Mouse (Mus musculus) stomach, embryonic 14.5 days (tissue): ENCODE measurements at regions not wholly inside any gene's neighbourhood (a gene's known extent, or its start where the extent isn't known, plus 50 kb on each side); places are given as distances from the start of the nearest gene placed in this dataset.
A peak's percentile ranks its signal among the peaks of the same experiment; 100 is the strongest.

Source experiments
- ATAC-seq: fragments of 200-750 bp; cut with Nextera tagmentation; 2 replicates; pipeline ENCODE4 v1.8.0; 2017; ENCODE audit warnings: low read depth, moderate TSS enrichment; ENCODE audit not compliant: insufficient number of reproducible peaks, insufficient read depth, low FRiP score
- H3K27ac ChIP-seq: fragments of 300-500 bp; sonication (generic); 2 replicates; pipeline ENCODE4 v1.5.1; 2014; ENCODE audit warnings: mild to moderate bottlenecking, low read length, moderate library complexity, mixed read lengths
- H3K27me3 ChIP-seq: fragments of 300-500 bp; sonication (generic); 2 replicates; pipeline ENCODE4 v1.6.1; 2014; ENCODE audit warnings: low read length, control low read depth, mixed read lengths; ENCODE audit not compliant: control insufficient read depth, insufficient read depth
- H3K36me3 ChIP-seq: fragments of 300-500 bp; sonication (generic); 2 replicates; pipeline ENCODE4 v1.6.1; 2014; ENCODE audit warnings: mild to moderate bottlenecking, control low read depth, low read length, moderate library complexity, mixed read lengths; ENCODE audit not compliant: control insufficient read depth, insufficient read depth
- H3K4me1 ChIP-seq: fragments of 300-500 bp; sonication (generic); 2 replicates; pipeline ENCODE4 v1.6.1; 2014; ENCODE audit warnings: low read length, control low read depth, mixed read lengths; ENCODE audit not compliant: control insufficient read depth, insufficient read depth
- H3K4me2 ChIP-seq: fragments of 300-500 bp; sonication (generic); replicated peaks from 2 replicates; pipeline ENCODE4 v1.6.1; 2014; ENCODE audit warnings: low read depth, low read length, control low read depth
- H3K4me3 ChIP-seq: fragments of 300-500 bp; sonication (generic); 2 replicates; pipeline ENCODE4 v1.5.1; 2014; ENCODE audit warnings: low read depth, low read length, control low read depth
- H3K9ac ChIP-seq: fragments of 300-500 bp; sonication (generic); replicated peaks from 2 replicates; pipeline ENCODE4 v1.6.1; 2014; ENCODE audit warnings: low read depth, mild to moderate bottlenecking, control low read depth, low read length, moderate library complexity, mixed read lengths
- H3K9me3 ChIP-seq: fragments of 300-500 bp; sonication (generic); 2 replicates; pipeline ENCODE4 v1.6.1; 2016; ENCODE audit warnings: low read depth, low read length, control low read depth; ENCODE audit not compliant: control insufficient read depth
- WGBS: fragments of 180-500 bp; shearing (Covaris S2); extraction: QIAGEN DNeasy Blood & Tissue Kit; methylation state at CpG from one replicate; pipeline ENCODE4 v1.1.7; 2014; 5-methylcytosine and 5-hydroxymethylcytosine counted together

DNA sequence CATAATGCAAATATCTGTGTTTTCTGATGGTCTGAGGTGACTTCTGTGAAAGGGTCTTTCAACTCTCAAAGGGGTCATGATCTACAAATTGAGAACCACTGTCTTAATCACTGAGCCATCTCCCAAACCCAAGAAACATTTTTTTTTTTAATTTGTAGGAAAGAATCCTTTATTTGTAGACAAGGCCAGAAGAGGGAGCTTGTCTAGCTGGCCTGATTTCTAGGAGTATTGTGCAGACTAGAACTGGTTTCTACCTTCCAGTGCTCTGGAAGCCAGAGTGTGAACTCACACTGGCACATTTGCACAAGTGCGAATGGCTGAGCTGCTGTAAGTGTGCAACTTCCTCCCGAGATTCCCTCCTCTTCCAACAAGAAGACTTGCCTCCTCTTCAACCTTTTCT is 148.1 kb upstream of the Ncam1 start:
- no peaks in the 10 kb centered on the region for H3K4me1 ChIP-seq

GRCm38 (mm10) chr9:49935555-49936376 is 137.0 kb upstream of the Ncam1 start:
- Histone ChIP-seq H3K27me3 (no peaks in the 10 kb centered on the region), H3K27ac (no peak overlapping the region), H3K9me3 (no peaks in the 10 kb centered on the region), H3K36me3 (no peaks in the 10 kb centered on the region), H3K4me3 (no peak overlapping the region), H3K4me1 (no peaks in the 10 kb centered on the region), H3K4me2 (no peak overlapping the region), H3K9ac (no peak overlapping the region)
- no peak for ATAC-seq
- 38% methylated on average over 9 of the region's 9 CpGs for WGBS

More for the DNA sequence above, 148.1 kb upstream of the Ncam1 start:
- Histone ChIP-seq H3K27me3 (no peaks in the 10 kb centered on the region), H3K9ac (no peak overlapping the region), H3K4me3 (no peak overlapping the region), H3K27ac (no peak overlapping the region), H3K36me3 (no peaks in the 10 kb centered on the region), H3K4me2 (no peak overlapping the region), H3K9me3 (no peaks in the 10 kb centered on the region)
- ATAC-seq = no peak
- 62% methylated on average over 2 of the region's 2 CpGs for WGBS

DNA sequence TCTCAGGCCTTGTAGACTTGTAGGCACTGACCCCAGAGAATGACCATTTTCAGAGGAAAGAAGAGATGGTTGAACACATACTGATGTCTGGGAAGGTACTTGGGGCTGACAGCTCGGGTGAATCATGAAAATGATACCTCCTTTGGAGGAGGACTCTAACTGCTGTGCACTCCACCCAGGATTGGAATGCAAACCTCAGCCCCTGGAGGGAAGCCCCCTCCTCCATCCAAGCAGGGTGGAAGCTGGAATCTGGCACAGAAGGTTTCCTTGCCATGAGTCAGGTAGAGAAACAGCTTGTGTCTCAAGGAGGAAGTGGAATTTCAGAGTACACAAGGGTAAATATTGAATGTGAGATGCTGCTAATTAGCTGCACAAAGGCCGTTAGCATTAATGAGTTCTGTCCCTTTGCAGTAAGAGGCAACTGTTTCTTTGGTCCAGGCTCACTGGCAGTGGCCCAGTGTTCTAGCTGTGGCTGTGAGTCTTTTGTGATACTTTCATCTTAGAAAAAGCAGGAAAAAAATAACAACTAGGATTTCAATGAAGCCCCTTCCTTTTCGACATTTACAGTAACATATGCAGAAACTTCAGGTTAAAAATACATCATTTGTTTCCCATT is 129.4 kb upstream of the Ncam1 start:
- no peaks in the 10 kb centered on the region for H3K9me3 ChIP-seq
- no peak overlapping the region for H3K4me3 ChIP-seq
- H3K4me2 ChIP-seq = no peak overlapping the region
- no peak overlapping the region for H3K9ac ChIP-seq
- ATAC-seq = no peak
- peaks cover 9% of the 10 kb centered on the region for H3K4me1 ChIP-seq
- no peaks in the 10 kb centered on the region for H3K27me3 ChIP-seq
- no peak overlapping the region for H3K27ac ChIP-seq
- WGBS = 56% methylated on average over 3 of the region's 3 CpGs
- H3K36me3 ChIP-seq = no peaks in the 10 kb centered on the region

- no peak overlapping the region for H3K4me2 ChIP-seq
- H3K9me3 ChIP-seq = no peaks in the 10 kb centered on the region
- H3K27ac ChIP-seq = no peak overlapping the region
- H3K9ac ChIP-seq = no peak overlapping the region
- peaks cover 14% of the 10 kb centered on the region for H3K4me1 ChIP-seq
- H3K27me3 ChIP-seq = no peaks in the 10 kb centered on the region
- H3K4me3 ChIP-seq = no peak overlapping the region
- no peak for ATAC-seq
- no peaks in the 10 kb centered on the region for H3K36me3 ChIP-seq
- WGBS = 84% methylated on average over 1 of the region's 1 CpGs
These were observed 128.6 kb upstream of the Ncam1 start for GRCm38 (mm10) chr9:49927281-49927680.

DNA sequence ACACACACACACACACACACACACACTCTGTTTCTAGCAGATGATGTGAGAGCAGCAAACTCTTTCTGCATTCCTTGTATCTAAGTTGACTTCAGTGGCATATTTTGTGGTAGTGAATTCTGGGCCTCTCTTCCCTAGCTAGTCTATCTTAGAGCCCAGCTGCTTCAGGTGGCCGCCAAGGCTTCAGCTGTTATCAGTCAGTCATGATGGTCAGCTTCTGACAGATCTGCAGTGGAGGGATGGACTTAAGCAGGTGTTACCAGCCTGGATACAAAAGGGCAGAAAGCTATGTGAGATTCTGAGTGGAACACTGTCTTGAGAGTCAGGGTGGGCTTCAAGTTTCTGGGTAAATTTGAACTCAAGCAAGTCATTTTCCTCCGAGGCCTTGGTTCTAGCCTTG is 127.1 kb upstream of the Ncam1 start:
- no peak overlapping the region for H3K4me2 ChIP-seq
- H3K27me3 ChIP-seq = no peaks in the 10 kb centered on the region
- no peak overlapping the region for H3K27ac ChIP-seq
- H3K4me1 ChIP-seq = peaks cover 18% of the 10 kb centered on the region
- H3K4me3 ChIP-seq = no peak overlapping the region
- ATAC-seq = no peak
- H3K9me3 ChIP-seq = no peaks in the 10 kb centered on the region
- no peaks in the 10 kb centered on the region for H3K36me3 ChIP-seq
- no peak overlapping the region for H3K9ac ChIP-seq
- WGBS = 80% methylated on average over 2 of the region's 2 CpGs

- Histone ChIP-seq H3K27ac (peak overlapping the region; percentile 39; the same call in 1 of the 2 replicates), H3K36me3 (no peaks in the 10 kb centered on the region), H3K27me3 (no peaks in the 10 kb centered on the region), H3K4me2 (no peak overlapping the region), H3K4me1 (peaks cover 18% of the 10 kb centered on the region), H3K9ac (no peak overlapping the region), H3K4me3 (no peak overlapping the region), H3K9me3 (no peaks in the 10 kb centered on the region)
- ATAC-seq = no peak
- 31% methylated on average over 4 of the region's 4 CpGs for WGBS
These were observed 125.3 kb upstream of the Ncam1 start for GRCm38 (mm10) chr9:49923981-49924501.

GRCm38 (mm10) chr9:49922770-49923169 is 124.0 kb upstream of the Ncam1 start:
- H3K4me3 ChIP-seq = no peak overlapping the region
- no peaks in the 10 kb centered on the region for H3K9me3 ChIP-seq
- H3K4me1 ChIP-seq = peaks cover 18% of the 10 kb centered on the region
- WGBS = 66% methylated on average over 3 of the region's 3 CpGs
- no peak overlapping the region for H3K4me2 ChIP-seq
- no peaks in the 10 kb centered on the region for H3K36me3 ChIP-seq
- ATAC-seq = no peak
- no peak overlapping the region for H3K9ac ChIP-seq
- H3K27ac ChIP-seq = 0 out of 2 replicates have a peak overlapping the region, but pooled peaks have one; percentile 10
- no peaks in the 10 kb centered on the region for H3K27me3 ChIP-seq

GRCm38 (mm10) chr9:49922162-49922561 is 123.4 kb upstream of the Ncam1 start:
- Histone ChIP-seq H3K27ac (no peak overlapping the region), H3K4me1 (peaks cover 18% of the 10 kb centered on the region), H3K27me3 (no peaks in the 10 kb centered on the region), H3K36me3 (no peaks in the 10 kb centered on the region), H3K4me3 (no peak overlapping the region), H3K9me3 (no peaks in the 10 kb centered on the region), H3K9ac (no peak overlapping the region), H3K4me2 (no peak overlapping the region)
- 46% methylated on average over 2 of the region's 2 CpGs for WGBS
- no peak for ATAC-seq
